Mouse (Mus musculus): ENCODE measurements at regions not wholly inside any gene's neighbourhood (a gene's known extent, or its start where the extent isn't known, plus 50 kb on each side); places are given as distances from the start of the nearest gene placed in this dataset.

DNA sequence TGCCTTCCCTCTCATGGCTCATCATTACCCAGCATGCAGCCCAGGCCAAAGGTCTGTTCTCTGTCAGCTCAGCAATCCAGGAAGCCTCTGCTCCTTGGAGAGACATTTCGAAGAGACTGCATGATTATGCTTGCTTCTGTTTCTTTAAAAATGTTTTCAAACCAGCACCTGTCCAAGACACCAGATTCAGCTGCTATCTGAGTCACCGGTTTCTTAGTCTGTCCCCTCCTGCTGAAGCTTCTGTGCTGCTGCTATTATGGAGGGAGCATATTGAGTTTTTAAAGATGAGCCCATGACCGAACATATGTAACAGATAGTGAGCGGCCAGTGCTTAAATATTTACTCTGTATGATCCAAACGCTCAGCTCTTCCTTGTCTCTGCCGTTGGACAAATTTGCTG is 506.2 kb downstream of the Med13l start:
- no peak for DNase-seq

DNA sequence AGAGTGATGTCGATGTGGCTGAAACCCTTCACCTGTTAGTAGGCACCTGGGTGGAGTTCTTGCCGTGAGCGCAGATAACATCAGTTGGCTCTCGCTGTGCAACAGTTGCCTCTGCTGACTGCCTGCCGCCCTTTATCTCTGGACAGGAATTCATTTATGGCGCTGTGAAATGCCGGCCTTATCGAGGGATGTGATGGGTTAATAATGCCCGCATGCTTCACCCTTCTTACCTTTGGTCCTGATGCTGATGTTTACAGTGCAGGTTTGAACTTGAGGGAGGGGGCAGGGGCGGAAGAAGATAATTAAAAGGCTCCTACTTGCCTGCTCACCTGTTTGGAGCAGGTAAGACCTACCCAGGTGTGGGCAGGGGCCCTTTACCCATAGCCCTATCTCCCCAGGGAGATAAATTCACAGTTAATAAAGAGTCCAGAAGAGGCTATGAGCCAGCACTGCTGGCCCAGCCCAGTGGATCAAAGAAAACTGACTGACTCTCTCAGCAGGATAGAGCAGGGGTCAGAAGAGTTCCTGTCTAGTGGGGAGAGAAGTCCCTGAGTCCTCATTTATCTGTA is 509.4 kb downstream of the Med13l start:
- no peak for DNase-seq

DNA sequence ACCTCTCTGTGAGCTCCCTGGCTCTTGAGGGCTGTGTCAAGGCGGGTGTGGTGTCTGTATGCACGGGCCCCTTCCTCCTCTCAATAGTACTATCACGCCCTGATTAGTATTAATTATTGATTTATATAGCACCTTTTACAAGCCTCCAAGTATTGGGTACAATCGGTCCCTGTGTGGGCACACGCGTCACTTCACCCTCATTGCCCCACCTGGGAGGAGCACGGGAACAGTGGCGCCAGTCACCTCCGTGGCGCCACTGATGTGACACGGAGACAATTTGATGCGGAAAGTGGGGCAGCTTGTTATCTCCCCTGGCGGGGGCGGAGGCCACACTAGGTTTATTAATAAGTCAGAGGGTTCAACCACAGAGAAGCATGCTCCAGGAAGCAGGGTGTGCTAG is 512.2 kb downstream of the Med13l start:
- DNase-seq: no peak

DNA sequence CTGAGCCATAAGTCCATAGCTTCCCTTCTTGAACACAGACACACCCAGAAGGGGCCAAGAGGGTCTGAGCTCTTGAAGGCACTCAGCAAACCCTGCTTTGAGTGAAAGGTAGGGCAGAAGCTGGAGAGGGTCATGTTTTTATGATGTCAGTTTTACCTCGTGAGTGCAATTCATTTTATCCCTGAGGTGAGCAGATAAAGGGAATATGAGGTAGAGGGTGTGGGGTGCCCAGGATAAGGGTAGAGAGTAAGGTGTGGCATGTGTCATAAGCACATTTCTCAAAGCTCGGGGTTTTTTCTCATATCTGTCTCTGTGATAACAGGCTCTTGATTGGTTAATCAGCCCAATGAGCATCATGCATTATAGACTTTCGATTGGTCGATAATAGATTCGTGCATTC is 520.3 kb downstream of the Med13l start:
- no peak for DNase-seq

DNA sequence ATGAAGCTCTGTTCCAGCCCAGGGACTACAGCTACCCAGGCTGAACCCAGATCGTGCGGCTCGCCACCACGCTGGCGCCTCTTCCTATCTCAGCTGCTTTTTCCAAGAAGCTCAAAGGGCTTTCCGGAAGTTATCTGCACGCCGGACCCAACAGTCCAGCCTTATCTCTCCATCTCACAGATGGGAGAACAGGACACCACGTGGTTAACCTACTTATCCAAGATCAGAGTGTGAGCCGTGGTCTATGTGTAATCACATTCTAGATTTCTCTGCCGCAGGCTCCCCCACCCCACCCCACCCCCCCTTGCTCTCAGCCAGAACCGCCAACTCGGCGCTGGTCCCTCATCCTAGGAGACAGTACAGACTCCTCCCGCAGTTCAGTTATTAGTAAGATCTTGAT is 522.4 kb downstream of the Med13l start:
- no peak for DNase-seq

DNA sequence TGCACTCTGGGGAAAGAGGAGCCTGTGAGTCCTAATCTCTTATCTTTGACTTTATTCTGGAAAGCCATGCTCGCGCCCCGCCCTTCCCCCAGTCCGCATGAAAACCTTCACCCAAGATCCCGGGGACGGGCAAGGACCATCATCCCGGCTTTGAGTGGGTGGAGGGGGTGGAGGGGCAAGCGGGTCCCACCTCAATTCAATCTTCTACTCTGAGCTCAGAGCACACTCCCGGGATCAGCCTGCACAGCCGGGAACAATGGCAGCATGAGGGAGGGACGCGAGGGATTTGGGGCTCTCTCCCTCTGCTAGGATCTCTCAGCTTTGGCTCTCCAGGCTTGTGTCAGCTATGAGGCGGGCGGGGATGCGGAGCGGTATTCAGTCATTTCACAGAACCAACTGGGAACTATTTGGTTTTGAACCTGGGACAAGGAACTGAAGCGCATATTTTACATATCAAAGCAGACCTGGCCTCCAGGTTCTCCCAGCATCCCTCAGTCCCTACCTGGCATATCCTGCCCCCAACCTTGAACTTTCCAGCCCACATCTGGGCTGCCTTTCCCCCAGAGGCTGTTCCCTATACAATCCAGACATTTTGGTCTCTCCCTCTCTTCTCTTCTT is 537.2 kb downstream of the Med13l start:
- peak; percentile 27 for DNase-seq

DNA sequence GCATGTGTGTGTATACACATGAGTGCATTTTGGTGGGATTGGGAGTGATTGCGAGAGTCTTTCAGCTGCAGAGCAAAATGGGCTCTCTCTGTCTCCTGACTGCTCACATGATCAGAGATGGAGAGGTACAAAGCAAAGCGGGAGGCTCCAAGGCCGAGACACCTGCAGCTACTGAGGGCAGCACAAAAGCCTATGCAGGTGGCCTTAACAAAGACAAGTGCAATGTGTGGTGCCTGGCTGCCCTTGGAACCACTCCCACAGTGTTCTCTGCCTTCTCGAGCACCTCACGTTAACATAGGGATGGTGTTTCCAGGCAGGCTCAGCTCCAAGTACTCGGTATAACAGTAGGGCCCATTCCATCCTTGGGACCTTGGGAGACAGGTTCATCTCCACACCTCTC is 539.3 kb downstream of the Med13l start:
- no peak for DNase-seq

DNA sequence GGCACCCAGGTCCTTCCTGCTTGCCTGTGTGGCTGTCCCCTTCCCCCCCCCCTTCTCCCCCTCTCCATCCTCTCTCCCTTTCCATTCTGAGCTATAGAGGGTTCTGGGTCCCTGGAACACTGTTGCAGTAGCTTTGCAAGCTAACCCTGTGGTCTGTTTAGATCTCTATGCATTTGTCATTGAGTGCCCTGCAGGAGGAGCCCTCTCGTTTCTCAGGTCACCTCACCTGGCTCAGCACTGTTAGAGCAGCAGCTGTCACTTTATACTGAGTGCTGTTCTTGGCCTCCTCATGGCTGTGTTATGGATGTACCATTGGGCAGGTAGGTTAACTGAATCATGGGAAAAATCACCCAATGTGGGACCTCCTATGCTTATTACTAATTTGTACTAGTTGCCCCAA is 543.0 kb downstream of the Med13l start:
- DNase-seq: no peak

DNA sequence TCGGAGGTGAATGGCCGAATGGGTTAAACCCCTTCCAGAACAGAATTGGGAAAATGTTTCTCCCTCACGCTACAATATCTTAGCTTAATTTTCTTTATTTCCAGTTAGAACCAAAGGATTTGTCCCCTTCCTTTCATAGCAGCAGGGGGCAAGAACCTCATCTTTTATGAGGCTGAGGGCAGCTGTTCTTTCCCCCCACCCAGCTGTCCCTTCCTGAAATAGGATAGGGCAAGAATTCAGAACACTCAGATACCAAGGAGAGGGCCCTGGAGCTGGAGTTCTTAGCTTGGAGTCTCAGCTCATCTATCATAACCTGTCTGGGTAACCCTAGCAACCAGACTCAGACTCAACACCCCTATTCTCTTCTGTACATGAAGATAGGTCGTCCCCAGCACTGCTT is 547.4 kb downstream of the Med13l start:
- no peak for DNase-seq

DNA sequence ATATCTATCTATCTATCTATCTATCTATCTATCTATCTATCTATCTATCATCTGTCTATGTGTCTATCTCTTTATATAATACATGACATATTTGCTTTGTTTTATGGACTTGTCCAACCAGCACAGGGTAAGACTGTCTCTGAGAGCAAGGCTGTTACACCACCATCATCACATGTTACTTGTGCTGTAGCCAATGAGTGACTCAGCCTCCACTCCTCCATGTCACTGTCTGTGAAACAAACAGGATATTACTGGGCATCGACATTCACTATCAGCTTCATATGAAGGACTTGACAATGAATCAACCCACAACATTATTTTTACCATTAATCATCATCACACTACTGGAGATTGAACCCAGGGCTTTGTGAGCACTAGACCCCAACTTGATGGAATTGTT is 549.0 kb downstream of the Med13l start:
- no peak for DNase-seq

DNA sequence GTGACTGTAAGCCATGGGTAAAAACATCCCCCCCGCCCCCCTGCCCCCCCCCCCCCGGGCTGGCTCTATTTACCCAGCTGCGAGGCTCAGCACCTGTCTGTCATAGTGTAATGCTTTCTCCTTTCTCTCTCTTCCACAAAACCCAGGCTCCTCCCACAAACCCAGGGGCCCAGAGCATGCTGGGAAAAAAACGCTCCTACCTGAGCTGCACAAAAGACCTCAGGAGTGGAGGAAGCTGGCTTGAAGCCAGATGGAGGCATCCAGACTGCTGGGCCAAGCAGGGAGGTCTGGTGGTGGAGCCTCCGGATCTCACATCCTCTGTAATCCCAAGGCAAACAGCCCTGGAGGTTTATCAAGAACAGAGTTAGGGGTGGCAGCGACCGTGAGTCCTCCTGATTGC is 553.6 kb downstream of the Med13l start:
- no peak for DNase-seq

DNA sequence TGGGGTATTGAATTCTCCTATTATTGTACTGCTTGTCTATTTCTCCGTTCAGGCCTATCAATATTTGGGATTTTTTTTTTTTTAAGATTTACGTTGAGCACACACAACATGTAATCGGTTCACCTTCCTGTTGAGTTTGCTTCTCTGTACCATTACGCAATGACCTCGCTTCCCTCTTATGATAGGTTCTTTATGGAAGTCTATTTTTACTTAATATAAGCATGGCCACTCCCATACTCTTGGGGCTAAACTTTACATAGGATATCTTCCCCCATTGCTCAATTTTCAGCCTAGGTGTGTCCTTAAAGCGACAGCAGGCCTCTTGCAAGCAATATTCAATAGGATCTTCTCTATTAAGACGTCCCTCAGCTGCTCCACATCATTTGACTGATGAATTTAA is 544.7 kb upstream of the Tbx3 start:
- no peak for DNase-seq

DNA sequence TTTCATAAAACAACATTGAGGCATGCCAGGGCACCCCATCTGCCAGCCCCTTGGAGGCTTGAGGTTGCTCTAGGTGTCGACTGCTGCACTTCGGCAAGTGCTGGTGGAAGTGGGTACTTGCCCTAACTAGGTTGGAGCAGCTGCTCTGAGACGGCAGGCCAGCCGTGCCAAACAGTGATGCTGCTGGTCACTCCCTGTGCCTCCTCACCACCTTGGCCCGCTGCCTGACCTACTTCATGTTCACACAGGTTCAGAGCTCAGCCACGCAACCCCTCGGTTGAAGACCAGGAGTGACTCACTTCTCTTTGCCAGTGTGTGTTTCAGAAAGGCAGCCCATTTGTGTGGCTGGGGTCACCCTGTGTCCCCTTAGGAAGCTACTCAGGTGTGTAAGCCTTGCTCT is 540.3 kb upstream of the Tbx3 start:
- no peak for DNase-seq

DNA sequence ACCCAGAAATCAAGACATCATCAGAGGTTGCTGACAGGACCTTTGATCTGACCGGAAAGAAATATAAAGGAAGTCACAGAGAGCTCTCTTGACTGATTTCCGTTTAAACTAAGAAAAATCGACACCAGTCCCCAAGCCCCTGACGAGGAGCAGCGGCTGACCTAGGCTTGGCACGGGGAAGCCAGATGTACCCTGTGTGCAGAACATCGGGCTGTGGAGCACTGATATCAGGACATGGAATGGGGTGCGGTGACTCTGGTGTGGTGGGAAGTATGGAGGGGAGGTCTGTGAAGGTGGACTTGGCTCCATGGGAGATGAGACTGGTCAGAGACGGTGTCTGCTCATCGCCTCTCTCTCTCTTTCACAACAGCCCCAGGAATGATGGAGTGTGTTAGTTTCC is 539.0 kb upstream of the Tbx3 start:
- DNase-seq: no peak

DNA sequence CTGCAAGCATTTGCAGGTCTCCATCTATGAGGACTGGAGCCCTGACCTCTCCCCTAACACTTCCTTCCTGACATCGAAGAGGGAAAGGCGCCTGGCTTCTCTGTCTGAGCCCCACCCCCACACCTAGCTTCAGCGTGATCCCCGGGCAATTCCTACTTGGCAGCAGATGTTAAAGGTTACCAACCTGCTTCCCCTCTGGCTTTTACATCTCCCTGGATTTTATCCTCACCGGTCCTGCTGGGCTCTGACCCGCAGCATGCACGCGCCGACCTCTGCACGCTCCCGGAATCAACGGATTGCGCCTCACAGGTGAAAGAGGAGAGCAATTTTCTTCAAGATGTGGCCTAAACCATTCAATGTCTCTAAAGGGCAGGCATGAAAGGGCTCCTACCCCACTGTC is 537.1 kb upstream of the Tbx3 start:
- DNase-seq: no peak

DNA sequence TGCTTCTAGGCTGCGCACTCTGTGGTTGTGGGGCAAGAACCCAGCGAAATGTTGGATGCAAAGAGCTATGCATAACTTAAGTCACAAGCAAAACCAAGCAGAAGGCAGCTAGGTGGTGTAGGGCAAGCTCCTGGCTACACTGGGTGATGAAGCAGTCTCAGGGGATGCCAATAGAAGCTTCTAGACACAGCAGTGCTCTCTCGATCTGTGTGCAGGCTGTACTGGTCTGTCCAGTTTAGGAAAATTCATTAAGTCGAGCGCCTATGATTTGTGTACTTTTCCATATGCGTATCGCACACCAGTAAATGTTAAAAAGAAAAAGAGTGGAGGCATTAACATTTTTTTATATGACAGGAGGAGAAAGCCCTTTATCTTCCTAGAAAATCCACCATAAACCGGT is 533.6 kb upstream of the Tbx3 start:
- DNase-seq: no peak

DNA sequence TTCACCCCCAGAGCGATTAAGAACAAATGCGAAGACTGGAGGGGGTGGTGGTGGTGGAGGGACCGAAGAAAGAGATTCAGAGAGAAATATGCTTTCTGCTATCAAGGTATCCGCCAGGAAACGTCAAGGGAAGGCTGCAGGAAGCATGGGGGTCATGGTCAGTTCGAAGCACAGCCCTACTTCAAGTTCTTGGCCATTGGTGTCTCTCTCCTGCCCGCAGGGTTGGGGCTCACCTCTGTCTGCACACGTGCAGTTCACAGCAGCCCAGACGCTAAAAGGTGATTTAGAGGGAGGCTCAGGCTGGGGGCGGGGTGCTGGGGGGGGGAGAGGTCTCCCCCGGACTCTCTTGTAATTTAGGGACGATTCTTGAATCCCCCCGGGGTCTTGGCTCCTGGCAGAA is 533.1 kb upstream of the Tbx3 start:
- DNase-seq: no peak

DNA sequence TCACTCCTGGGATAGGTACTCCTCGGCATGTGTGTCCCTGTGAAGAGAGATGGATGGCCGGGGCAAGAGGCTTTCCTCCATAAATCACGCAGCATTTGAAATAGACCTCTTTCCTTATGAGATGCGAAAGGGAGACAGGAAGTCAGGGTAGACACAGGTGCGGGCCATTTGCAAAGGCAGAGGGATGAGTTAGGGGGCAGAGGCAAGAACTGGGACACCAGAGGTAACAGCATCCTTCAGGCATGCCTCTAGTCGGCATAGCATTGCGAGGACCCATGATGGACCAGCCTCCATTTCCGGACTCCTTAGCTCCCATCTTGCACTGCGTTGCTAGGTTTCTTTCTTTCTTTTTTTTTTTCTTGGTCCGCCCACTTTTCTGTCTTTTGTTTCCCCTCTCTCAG is 532.6 kb upstream of the Tbx3 start:
- no peak for DNase-seq

DNA sequence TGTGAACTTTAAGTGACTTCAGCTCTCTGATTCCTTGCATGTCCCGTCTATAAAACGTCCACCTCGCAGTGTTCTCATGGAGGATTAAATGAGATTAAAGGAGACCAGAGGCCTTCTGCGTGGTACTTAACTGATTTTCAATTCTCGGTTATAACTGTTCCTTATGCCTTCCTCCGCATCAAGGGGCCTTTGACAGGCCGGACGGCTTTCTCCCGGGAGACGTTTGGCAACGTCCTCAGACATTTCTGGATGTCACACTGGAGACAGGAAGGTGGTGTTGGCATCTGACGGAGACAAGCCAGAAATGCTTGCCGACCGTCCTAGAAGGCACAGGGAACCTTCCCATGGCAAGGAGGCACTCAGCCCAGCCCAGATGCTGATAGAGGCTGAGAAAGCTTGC is 532.2 kb upstream of the Tbx3 start:
- DNase-seq: no peak

DNA sequence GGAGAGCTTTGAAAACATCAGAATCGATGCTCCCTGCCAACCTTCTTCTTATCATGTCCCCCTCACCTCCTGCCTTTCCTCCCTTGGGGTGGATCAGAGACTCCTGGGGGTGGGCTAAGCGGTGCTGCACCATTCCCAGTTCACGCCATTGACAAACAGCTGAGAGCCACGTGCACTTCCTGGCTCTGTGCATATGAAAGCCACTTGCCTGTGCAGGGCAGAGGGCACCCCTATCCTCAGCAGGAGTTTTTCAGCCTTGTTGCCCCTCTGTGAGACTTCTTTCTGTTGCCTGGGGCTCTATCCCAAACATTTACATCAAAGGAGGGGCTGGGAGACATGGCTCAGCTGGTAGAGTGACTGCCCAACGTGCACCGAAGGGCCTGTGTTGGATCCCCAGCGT is 531.1 kb upstream of the Tbx3 start:
- no peak for DNase-seq

DNA sequence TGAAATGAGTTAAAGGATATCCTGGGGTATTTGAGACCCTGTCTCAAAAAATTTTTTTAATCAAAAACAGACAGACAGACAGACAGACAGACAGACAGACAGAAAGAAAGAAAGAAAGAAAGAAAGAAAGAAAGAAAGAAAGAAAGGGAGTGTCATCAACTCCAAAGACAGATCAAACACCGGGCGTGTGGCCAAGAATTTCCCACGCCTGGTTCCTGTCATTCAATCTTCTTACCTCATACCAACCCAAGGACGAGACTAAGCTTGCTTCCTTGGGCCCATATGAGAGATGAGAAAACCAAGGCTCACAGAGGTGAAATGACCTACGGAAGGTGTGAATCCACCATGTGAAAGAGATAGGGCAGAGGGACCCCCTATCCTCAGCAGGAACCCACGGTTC is 530.7 kb upstream of the Tbx3 start:
- no peak for DNase-seq

DNA sequence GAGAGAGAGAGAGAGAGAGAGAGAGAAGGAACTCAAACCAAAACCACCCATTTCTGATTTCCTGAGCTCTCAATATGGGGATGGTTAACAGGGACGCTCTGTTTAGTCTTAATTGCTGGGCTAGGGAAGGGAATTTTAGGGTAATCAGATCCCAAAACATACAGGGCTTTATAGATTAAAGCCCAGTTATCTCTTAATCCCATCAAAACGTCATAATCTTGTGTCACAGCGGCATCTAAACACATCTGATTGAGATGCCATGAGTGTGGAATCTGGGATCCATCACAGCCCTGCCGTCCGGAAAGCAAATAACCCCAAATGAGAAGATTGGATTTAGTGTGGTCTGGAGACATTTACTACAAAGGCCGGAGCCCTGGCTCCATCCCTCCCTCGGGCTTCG is 527.1 kb upstream of the Tbx3 start:
- no peak for DNase-seq

DNA sequence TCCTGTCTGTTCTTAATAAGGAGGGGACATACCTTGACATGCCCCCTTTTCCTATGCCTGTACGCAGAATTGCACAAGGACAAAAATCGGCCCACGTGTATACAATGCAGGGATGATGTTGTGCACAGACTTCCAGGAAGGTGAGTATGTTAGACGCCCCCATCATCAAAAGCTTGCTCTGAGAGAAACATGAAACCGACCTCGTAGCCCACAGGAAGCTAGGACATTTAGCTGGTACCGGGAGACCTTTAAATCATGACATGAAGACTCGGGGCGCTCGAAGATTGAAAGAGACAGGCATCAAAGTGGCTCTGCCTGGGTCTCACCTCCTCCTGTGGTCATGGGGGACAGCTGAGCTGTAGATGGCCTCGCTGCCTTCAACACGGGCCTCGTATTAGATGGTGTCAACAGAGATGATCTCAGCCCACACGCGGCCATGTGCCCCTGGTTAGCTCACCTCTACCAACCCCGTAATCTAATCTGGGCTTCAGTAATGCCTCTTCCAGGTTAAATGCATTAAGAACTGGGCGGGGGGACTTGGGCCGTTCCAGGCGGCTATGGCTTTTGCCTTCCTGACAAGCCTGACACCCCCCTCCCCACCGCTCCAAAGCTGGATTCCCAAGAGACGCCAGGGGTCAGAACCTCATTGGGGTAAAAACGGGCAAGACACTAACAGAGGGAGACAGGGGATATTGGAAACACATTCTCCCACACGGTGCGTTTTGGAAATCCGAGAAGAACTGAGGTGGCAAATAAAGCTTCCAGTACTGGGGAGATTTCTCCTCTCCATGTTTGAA is 520.9 kb upstream of the Tbx3 start:
- no peak for DNase-seq

DNA sequence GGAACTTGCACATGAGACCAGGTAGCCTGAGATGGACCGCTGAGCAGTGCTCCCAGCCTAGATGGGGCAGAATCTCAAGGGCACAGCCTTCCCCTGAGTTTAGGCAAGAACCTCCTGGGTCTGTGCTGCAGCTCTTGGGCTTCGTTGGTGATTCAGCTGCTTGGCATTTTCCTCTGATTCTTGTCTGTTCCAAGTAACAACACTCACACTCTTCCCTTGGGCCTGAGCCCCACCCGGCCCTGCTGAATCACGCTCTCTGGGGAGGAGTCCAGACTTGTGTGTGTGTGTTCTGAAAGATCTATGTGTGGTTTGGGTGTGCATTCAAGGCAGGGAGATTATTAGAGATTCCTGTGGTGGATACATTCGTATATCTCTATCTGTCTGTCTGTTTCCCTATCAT is 517.4 kb upstream of the Tbx3 start:
- no peak for DNase-seq

DNA sequence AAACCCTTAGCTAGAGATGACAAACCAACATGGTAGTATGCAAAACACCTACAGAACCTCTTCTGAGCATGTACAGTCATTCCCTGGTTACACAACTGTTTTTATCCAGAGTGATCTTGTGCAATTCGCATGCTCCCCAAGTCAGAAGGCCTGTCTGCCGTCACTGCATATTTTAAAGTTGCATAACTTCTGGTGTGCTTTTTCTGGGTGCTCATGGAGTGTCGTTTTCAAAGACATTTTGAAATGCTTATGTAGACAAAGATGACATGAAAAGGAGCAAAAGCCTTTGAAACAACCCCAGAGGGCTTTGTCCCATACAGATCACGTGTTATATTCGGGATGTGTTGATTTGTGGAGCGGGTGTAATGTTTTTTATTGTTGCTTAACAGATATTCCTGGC is 513.8 kb upstream of the Tbx3 start:
- no peak for DNase-seq
